Mouse (Mus musculus): ENCODE results near the gene Vsig8. TPM values are rescaled to one million over a fixed set of nuclear protein-coding genes. Genes with fewer than 3 reads are reported as not detected.

The Vsig8 gene
- polyA plus RNA-seq, 1 experiment, result 1.9 TPM

DNA sequence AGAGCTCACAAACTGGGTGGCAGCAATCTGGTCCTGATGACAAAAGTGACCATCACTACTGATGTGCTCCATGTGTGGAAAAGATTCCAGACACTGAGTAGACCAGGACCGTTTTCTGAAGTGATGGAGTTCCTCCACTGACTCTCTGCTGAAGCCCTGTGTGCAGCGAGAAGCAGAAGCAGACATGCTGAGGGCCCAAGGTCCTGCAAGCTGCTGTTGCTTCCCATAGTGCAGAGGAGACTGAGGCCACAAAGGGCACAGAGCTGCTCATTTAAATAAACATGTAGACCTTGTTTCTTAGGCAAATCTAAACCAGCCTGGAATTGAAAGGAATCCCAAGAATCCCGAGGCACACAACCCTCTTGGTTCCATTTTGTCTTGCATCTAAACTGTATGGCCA, 37.6 kb downstream of the Vsig8 start:
- Histone ChIP-seq H3K27ac (ENCODE audit: control insufficient read depth, insufficient read depth, low read length) (no peak overlapping the region), H3K4me3 (ENCODE audit: control insufficient read depth, insufficient read depth, low read length) (no peak overlapping the region), H3K4me1 (replicated peaks; ENCODE audit: control insufficient read depth, insufficient read depth, low read length) (peaks cover 4% of the 10 kb centered on the region), H3K27me3 (ENCODE audit: control insufficient read depth, insufficient read depth, low read length) (no peaks in the 10 kb centered on the region), H3K36me3 (ENCODE audit: control insufficient read depth, insufficient read depth, low read length) (no peaks in the 10 kb centered on the region)
- 88% methylated on average over 3 of the region's 3 CpGs for WGBS
- no peak for TF ChIP-seq POLR2A (IDR thresholded peaks at IDR 0.05; ENCODE audit: control insufficient read depth, extremely low read depth, insufficient read depth, low read length, poor library complexity)
- no peak for TF ChIP-seq CTCF (IDR thresholded peaks at IDR 0.05; ENCODE audit: borderline replicate concordance, control insufficient read depth, extremely low read depth, insufficient read depth, low read length, poor library complexity)
- DNase-seq, result no peak

GRCm38 (mm10) chr1:172593956-172594355, 38.2 kb downstream of the Vsig8 start:
- 10% methylated on average over 2 of the region's 2 CpGs for WGBS
- no peaks in the 10 kb centered on the region for H3K27me3 ChIP-seq (ENCODE audit: control insufficient read depth, insufficient read depth, low read length)

GRCm38 (mm10) chr1:172594495-172594894, 38.8 kb downstream of the Vsig8 start:
- no peak overlapping the region for H3K27ac ChIP-seq (ENCODE audit: control insufficient read depth, insufficient read depth, low read length)
- H3K4me3 ChIP-seq (ENCODE audit: control insufficient read depth, insufficient read depth, low read length), result no peak overlapping the region
- TF ChIP-seq POLR2A (IDR thresholded peaks at IDR 0.05; ENCODE audit: control insufficient read depth, extremely low read depth, insufficient read depth, low read length, poor library complexity) (no peak), CTCF (IDR thresholded peaks at IDR 0.05; ENCODE audit: borderline replicate concordance, control insufficient read depth, extremely low read depth, insufficient read depth, low read length, poor library complexity) (no peak)
- H3K4me1 ChIP-seq (replicated peaks; ENCODE audit: control insufficient read depth, insufficient read depth, low read length), result peaks cover 4% of the 10 kb centered on the region
- DNase-seq, result peak; percentile 22
- no peaks in the 10 kb centered on the region for H3K36me3 ChIP-seq (ENCODE audit: control insufficient read depth, insufficient read depth, low read length)
- H3K27me3 ChIP-seq (ENCODE audit: control insufficient read depth, insufficient read depth, low read length), result no peaks in the 10 kb centered on the region

More at GRCm38 (mm10) chr1:172593956-172594355, 38.2 kb downstream of the Vsig8 start:
- H3K36me3 ChIP-seq (ENCODE audit: control insufficient read depth, insufficient read depth, low read length), result no peaks in the 10 kb centered on the region
- peaks cover 4% of the 10 kb centered on the region for H3K4me1 ChIP-seq (replicated peaks; ENCODE audit: control insufficient read depth, insufficient read depth, low read length)
- no peak for TF ChIP-seq CTCF (IDR thresholded peaks at IDR 0.05; ENCODE audit: borderline replicate concordance, control insufficient read depth, extremely low read depth, insufficient read depth, low read length, poor library complexity)
- TF ChIP-seq POLR2A (IDR thresholded peaks at IDR 0.05; ENCODE audit: control insufficient read depth, extremely low read depth, insufficient read depth, low read length, poor library complexity), result no peak
- H3K27ac ChIP-seq (ENCODE audit: control insufficient read depth, insufficient read depth, low read length), result no peak overlapping the region
- no peak overlapping the region for H3K4me3 ChIP-seq (ENCODE audit: control insufficient read depth, insufficient read depth, low read length)
- no peak for DNase-seq

GRCm38 (mm10) chr1:172602326-172602725, 46.6 kb downstream of the Vsig8 start, which contains the start of gene Fcrl6:
TSS of gene Fcrl6 (minus strand) at chr1:172602551.
- no peak for DNase-seq
- Histone ChIP-seq H3K36me3 (ENCODE audit: control insufficient read depth, insufficient read depth, low read length) (no peaks in the 10 kb centered on the region), H3K27ac (ENCODE audit: control insufficient read depth, insufficient read depth, low read length) (no peak within 1 kb of the TSS), H3K27me3 (ENCODE audit: control insufficient read depth, insufficient read depth, low read length) (no peaks in the 10 kb centered on the region), H3K4me3 (ENCODE audit: control insufficient read depth, insufficient read depth, low read length) (no peak within 1 kb of the TSS), H3K4me1 (replicated peaks; ENCODE audit: control insufficient read depth, insufficient read depth, low read length) (no peaks in the 10 kb centered on the region)
- no peak for TF ChIP-seq POLR2A (IDR thresholded peaks at IDR 0.05; ENCODE audit: control insufficient read depth, extremely low read depth, insufficient read depth, low read length, poor library complexity)
- TF ChIP-seq CTCF (IDR thresholded peaks at IDR 0.05; ENCODE audit: borderline replicate concordance, control insufficient read depth, extremely low read depth, insufficient read depth, low read length, poor library complexity), result no peak
- WGBS, result 44% methylated on average over 1 of the region's 1 CpGs

- H3K4me1 ChIP-seq (replicated peaks; ENCODE audit: control insufficient read depth, insufficient read depth, low read length), result no peaks in the 10 kb centered on the region
- TF ChIP-seq CTCF (IDR thresholded peaks at IDR 0.05; ENCODE audit: borderline replicate concordance, control insufficient read depth, extremely low read depth, insufficient read depth, low read length, poor library complexity) (no peak), POLR2A (IDR thresholded peaks at IDR 0.05; ENCODE audit: control insufficient read depth, extremely low read depth, insufficient read depth, low read length, poor library complexity) (no peak)
- H3K36me3 ChIP-seq (ENCODE audit: control insufficient read depth, insufficient read depth, low read length), result no peaks in the 10 kb centered on the region
- DNase-seq, result no peak
- no peak overlapping the region for H3K4me3 ChIP-seq (ENCODE audit: control insufficient read depth, insufficient read depth, low read length)
- 92% methylated on average over 10 of the region's 10 CpGs for WGBS
- no peak overlapping the region for H3K27ac ChIP-seq (ENCODE audit: control insufficient read depth, insufficient read depth, low read length)
- no peaks in the 10 kb centered on the region for H3K27me3 ChIP-seq (ENCODE audit: control insufficient read depth, insufficient read depth, low read length)
Observed at GRCm38 (mm10) chr1:172611304-172611703, 55.6 kb downstream of the Vsig8 start.

- Histone ChIP-seq H3K4me1 (replicated peaks; ENCODE audit: control insufficient read depth, insufficient read depth, low read length) (no peaks in the 10 kb centered on the region), H3K27me3 (ENCODE audit: control insufficient read depth, insufficient read depth, low read length) (no peaks in the 10 kb centered on the region), H3K36me3 (ENCODE audit: control insufficient read depth, insufficient read depth, low read length) (no peaks in the 10 kb centered on the region), H3K4me3 (ENCODE audit: control insufficient read depth, insufficient read depth, low read length) (no peak overlapping the region), H3K27ac (ENCODE audit: control insufficient read depth, insufficient read depth, low read length) (no peak overlapping the region)
- WGBS, result 57% methylated on average over 1 of the region's 1 CpGs
- TF ChIP-seq CTCF (IDR thresholded peaks at IDR 0.05; ENCODE audit: borderline replicate concordance, control insufficient read depth, extremely low read depth, insufficient read depth, low read length, poor library complexity) (no peak), POLR2A (IDR thresholded peaks at IDR 0.05; ENCODE audit: control insufficient read depth, extremely low read depth, insufficient read depth, low read length, poor library complexity) (no peak)
- no peak for DNase-seq
Observed at GRCm38 (mm10) chr1:172612745-172613144, 57.0 kb downstream of the Vsig8 start.

Other genes with a start within 250 kb of the Vsig8 start
- gene Kcnj9, start 226.6 kb upstream of the Vsig8 start, polyA plus RNA-seq (2012; rRNA removed), result 1.5 TPM in 2 replicates
- 3.2 and 3.9 TPM in 2 replicates for gene Kcnj10, start 214.7 kb upstream of the Vsig8 start, polyA plus RNA-seq (2012; rRNA removed)
- gene Pigm, start 179.4 kb upstream of the Vsig8 start, polyA plus RNA-seq (2012; rRNA removed), result 20.8 and 25.3 TPM in 2 replicates
- 4.3 and 7.3 TPM in 2 replicates for gene Slamf9, start 80.6 kb upstream of the Vsig8 start, polyA plus RNA-seq (2012; rRNA removed)
- gene Igsf9, start 74.2 kb upstream of the Vsig8 start, polyA plus RNA-seq (2012; rRNA removed), result 16.4 and 20.3 TPM in 2 replicates
- 178 and 183 TPM in 2 replicates for gene Tagln2, start 55.9 kb upstream of the Vsig8 start, polyA plus RNA-seq (2012; rRNA removed)
- gene Cfap45, start 35.1 kb upstream of the Vsig8 start, polyA plus RNA-seq (2012; rRNA removed), result 0.15 and 0.56 TPM in 2 replicates
- gene Slamf8, start 34.6 kb downstream of the Vsig8 start, polyA plus RNA-seq (2012; rRNA removed), result 7.2 and 10.9 TPM in 2 replicates
- not detected in 2 replicates for gene Fcrl6, start 46.6 kb downstream of the Vsig8 start, polyA plus RNA-seq (2012; rRNA removed)
- gene Dusp23, start 77.0 kb downstream of the Vsig8 start, polyA plus RNA-seq (2012; rRNA removed), result 14.2 and 16.1 TPM in 2 replicates
- gene Crp, start 142.1 kb downstream of the Vsig8 start, polyA plus RNA-seq (2012; rRNA removed), result 1.6 and 2.1 TPM in 2 replicates